Mouse (Mus musculus) heart, postnatal 36 days (tissue): ENCODE results near the gene Gng12. TPM values are rescaled to one million over a fixed set of nuclear protein-coding genes. Genes with fewer than 3 reads are reported as not detected.

Experiments
- DNase-seq, 2 experiments: peaks; one replicate each; pipeline ENCODE4 v3.0.0; 2021 to 2022
- intact Hi-C: fragments of 180-260 bp; cut with DNase I; formaldehyde crosslinking; loops from one replicate; pipeline ENCODE4 v1.15.1; 2025
- total RNA-seq, 2 experiments: library from RNA; stranded (reverse); gene quantifications; 2 replicates each; pipeline ENCODE4 v1.2.3; 2021

Gng12 gene
- total RNA-seq, 2 experiments from 2014 or later: 37.8 to 44.7 TPM

GRCm38 (mm10) chr6:66986063-66986462, 89.9 kb downstream of the Gng12 start:
- no peak for DNase-seq
- intact Hi-C loops: no loop called here

DNA sequence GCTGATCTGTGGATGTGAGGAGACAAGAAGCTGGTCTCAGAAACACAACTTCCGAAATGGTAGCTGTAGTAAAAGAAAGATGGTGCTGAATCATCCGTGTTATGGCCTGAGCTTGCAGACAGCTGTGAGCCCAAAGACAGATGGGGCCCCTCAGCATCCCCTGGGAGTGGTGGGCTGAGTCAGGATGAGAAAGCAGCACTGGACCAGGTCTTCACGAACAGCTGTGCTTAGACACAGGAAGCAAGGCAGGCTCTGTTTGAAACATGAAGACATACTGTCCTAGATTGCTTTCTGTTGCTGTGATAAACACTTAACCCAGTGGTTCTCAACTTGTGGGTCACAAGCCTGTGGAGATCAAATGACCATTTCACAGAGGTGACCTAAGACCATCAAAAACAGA, 91.4 kb downstream of the Gng12 start:
- intact Hi-C loops: no loop called here
- peak; percentile 44 to 60 for DNase-seq

DNA sequence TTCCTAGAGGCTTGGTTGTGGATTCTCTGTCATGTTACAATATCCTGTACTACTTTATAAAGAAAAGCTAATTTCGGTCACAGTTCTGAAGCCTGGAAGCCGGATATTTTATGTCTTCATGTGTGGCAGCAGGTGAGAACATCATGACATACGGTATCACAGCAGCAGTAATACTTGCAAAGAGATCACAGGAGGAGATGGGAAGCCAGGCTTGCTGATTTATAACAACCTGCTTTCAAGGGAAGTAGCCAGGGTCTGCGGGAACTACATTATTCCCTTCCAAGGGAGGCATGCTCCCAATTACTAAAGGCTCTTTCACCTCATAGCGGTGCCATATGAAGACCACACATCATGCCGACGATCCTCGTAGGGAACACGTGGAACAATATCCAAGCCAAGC, 92.2 kb downstream of the Gng12 start:
- intact Hi-C loops: no loop called here
- no peak for DNase-seq

- no peak for DNase-seq
- intact Hi-C loops: no loop called here
Observed at GRCm38 (mm10) chr6:66989037-66989436, 92.8 kb downstream of the Gng12 start.

DNA sequence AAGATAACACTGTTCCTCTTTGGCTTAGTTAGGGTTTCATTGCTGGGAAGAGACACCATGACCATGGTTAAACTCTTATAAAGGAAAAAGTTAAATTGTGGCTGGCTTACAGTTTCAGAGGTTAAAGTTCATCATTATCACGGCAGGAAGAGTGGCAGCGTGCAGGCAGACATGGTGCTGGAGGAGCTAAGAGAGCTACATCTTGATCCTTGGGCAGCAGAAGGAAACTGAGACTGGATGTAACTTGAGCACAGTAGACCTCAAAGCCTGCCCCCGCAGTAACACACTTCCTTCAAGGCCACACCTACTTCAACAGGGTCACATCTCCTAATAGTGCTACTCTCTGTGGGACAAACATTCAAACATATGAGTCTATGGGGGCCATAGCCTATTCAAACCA, 93.3 kb downstream of the Gng12 start:
- no peak for DNase-seq

GRCm38 (mm10) chr6:66992232-66992631, 96.0 kb downstream of the Gng12 start:
- peak in 1 of 2 experiments; percentile 27 for DNase-seq

More for the DNA sequence above, 93.3 kb downstream of the Gng12 start:
- intact Hi-C loops: no loop called here

GRCm38 (mm10) chr6:66992786-66993185, 96.6 kb downstream of the Gng12 start:
- intact Hi-C loops: no loop called here
- no peak for DNase-seq

More at GRCm38 (mm10) chr6:66992232-66992631, 96.0 kb downstream of the Gng12 start:
- intact Hi-C loops: no loop called here

GRCm38 (mm10) chr6:66994981-66995380, 98.8 kb downstream of the Gng12 start:
- DNase-seq: no peak
- intact Hi-C loops: no loop called here

GRCm38 (mm10) chr6:66995825-66996224, 99.6 kb downstream of the Gng12 start:
- intact Hi-C loops: no loop called here

GRCm38 (mm10) chr6:66996257-66996656, 100.1 kb downstream of the Gng12 start:
- intact Hi-C loops: no loop called here

More at GRCm38 (mm10) chr6:66995825-66996224, 99.6 kb downstream of the Gng12 start:
- DNase-seq: no peak

GRCm38 (mm10) chr6:66998645-66999044, 102.4 kb downstream of the Gng12 start:
- intact Hi-C loops: no loop called here
- no peak for DNase-seq

More at GRCm38 (mm10) chr6:66996257-66996656, 100.1 kb downstream of the Gng12 start:
- no peak for DNase-seq

DNA sequence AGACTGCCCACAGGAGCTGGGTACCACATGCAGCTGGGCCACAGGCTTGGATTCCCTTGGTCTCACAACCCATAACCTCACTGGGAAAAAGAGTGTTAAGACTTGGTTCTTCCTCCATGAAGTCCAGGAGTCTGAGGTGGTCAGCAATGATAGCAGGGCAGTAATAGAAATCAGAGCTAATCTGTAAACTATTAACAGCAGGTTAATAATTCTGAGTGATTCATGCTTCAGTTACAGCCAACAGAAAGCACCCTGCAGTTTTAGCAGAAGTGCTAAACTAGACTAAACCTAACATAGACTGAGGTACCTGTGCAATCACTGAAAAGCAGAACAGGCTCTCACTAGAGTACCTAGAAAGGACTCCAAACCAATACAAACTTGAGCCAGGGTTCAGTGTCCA, 103.6 kb downstream of the Gng12 start:
- DNase-seq: no peak
- intact Hi-C loops: no loop called here

DNA sequence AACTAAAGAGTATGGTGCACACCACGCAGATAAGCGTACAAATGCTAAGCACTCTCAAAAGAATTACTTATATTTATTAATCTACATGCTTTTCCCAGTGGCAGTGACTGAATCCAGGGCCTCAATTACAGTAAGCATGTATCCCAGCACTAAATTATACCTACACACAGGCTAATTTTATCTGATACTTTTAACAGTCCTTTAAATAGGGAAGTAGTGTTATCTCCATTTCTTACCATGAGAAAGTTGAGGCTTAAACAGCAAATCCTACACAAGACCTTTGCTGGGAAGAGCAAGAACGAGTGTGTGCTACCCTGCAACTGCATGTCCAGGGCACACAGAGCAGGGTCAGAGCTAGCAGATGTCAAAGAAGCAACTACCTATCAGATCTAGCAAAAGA, 113.7 kb downstream of the Gng12 start:
- intact Hi-C loops: no loop called here
- no peak for DNase-seq

- intact Hi-C loops: no loop called here
- no peak for DNase-seq
Observed at GRCm38 (mm10) chr6:67010370-67011216, 114.4 kb downstream of the Gng12 start.

DNA sequence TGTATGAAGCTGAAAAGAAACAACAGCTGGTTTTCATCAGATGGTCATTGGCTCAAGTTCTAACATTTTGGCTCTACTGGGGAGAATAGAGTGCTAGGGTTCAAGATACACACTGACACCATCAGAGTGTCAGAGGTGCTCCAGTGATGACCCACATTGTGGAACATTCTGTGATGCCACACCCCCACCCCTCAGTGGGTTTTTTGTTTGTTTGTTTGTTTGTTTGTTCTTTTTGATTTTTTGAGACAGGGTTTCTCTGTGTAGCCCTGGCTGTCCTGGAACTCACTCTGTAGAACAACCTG, 115.0 kb downstream of the Gng12 start:
- DNase-seq: no peak
- intact Hi-C loops: no loop called here

- no peak for DNase-seq
- intact Hi-C loops: no loop called here
Observed at GRCm38 (mm10) chr6:67013293-67013948, 117.2 kb downstream of the Gng12 start.

GRCm38 (mm10) chr6:67013949-67014678, 117.9 kb downstream of the Gng12 start:
- no peak for DNase-seq
- intact Hi-C loops: no loop called here

GRCm38 (mm10) chr6:67014679-67015075, 118.5 kb downstream of the Gng12 start:
- no peak for DNase-seq
- intact Hi-C loops: loop anchor here (5.0 kb wide), 1 partner anchor 172 kb away; no protein-coding TSS in a partner anchor

DNA sequence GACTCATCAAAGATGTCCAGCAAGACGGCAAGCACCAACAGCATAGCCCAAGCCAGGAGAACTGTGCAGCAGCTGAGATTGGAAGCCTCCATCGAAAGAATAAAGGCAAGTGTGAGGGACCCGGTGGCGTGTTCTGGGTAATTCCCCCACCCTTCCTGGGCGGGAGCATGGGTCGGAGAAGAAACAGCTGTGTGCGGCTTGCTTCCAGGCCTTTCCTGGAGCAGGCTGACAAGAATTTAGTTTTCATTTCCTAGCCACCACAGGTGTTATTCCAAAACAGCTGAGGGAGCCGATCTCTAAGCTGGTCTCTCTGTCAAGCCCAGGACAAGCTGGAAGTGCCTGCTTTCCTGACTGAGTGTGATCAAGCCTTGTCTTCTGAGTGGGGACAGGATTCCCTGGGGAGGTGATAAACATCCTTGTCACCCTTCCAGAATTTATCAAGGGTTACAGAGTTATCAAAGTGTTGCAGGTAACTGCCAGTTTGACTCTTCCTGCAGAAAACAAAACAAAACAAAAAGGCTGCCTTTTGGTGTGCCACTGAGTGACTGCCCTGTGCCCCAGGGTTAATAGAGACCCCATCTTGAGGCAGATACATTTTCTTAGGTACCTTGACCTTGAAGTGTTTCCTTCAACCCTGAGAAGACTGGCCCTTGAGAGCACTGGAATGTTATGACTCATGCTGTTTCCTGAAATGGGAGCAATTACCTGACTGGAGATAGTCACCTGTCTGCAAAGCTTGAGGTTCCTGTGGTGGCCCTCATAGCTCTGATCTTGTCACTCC, 119.7 kb downstream of the Gng12 start:
- peak; percentile 40 to 52 for DNase-seq
- intact Hi-C loops: loop anchor here (2.0 to 5.0 kb wide), 2 partner anchors 53 to 174 kb away; no protein-coding TSS in a partner anchor

- DNase-seq: no peak
- intact Hi-C loops: loop anchor here (2.0 to 5.0 kb wide), 2 partner anchors 54 to 174 kb away; no protein-coding TSS in a partner anchor
Observed at GRCm38 (mm10) chr6:67016520-67017111, 120.4 kb downstream of the Gng12 start.
